Mouse (Mus musculus) G1E (cell line): ENCODE data around the gene Vapb.

Experiments used
- CTCF ChIP-seq: IDR thresholded peaks from 2 replicates; pipeline ENCODE4 v1.5.1; 2012; ENCODE audit warnings: low read depth, low read length, inconsistent platforms, mixed read lengths
- GATA1 ChIP-seq: IDR thresholded peaks from 2 replicates; pipeline ENCODE4 v1.6.1; 2012; ENCODE audit warnings: borderline replicate concordance, low read length, inconsistent platforms, mixed read lengths

- TF ChIP-seq CTCF (no peak), GATA1 (no peak)
Measured at GRCm38 (mm10) chr2:173691748-173692147, 45.6 kb upstream of the Vapb start.
